Comparison of ENCODE assay signal across 8 mouse cellular contexts in the genomic region with DNA sequence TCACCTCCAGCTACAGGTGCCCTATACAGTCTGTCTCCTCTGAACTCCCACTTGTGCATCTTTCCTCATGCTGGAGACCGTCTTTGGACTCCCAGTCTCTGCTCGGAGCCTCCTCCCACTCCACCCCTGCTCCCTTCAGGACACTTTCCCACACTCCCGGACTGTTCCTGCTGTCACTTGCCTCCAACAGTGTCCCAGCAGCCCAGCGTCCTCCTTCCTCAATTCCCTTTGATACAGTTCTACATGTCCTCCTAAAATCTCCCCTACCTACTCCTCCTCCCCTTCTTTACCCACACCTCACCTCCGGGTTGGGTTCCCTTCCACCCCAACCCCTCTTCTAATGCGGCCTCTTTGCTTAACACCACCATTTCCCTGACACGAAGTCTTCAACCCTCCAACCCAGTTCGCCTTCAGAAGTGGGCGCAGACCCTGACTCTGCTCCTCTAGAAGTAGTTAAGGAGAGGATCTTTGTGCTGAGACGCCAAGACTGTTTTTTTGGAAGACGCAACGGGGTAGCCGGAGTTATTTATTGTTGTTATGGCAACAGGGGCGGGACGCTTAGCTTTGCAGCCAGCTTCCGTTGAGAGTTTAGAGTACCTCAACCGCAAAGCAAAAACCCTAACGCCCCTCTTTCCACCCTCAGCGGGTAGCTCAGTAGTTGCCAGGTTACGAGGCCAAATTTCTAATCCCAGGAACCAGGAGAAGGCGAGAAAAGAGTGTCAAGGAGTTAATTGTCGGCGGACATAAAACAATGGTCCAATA. TPM values are rescaled to one million over a fixed set of nuclear protein-coding genes. Genes with fewer than 3 reads are reported as not detected.
DNase-seq lines count a peak whose midpoint lies in the region; ATAC-seq and TF ChIP-seq lines count a peak whose summit lies in the region.

TSS of gene Lrrc23 (minus strand) at position 506 of the 762 bp plus-strand sequence.

- H3K9me3 ChIP-seq in heart, embryonic 16.5 days (replicated peaks; ENCODE audit: control insufficient read depth, low read length) = no peaks in the 10 kb centered on the region
- H3K9me3 ChIP-seq in stomach, postnatal 0 days (ENCODE audit: control insufficient read depth, low read length) = no peaks in the 10 kb centered on the region

- peak; percentile 37 for ATAC-seq in heart, embryonic 16.5 days (replicated peaks; ENCODE audit: extremely low read depth, insufficient read depth, low FRiP score)
- peak; percentile 86 for ATAC-seq in megakaryocyte progenitor cell, adult 5-6 weeks (replicated peaks; ENCODE audit: poor library complexity)
- ATAC-seq in stomach, postnatal 0 days (ENCODE audit: low FRiP score, low TSS enrichment) = peak; percentile 34

- H3K4me1 ChIP-seq in heart, embryonic 16.5 days (ENCODE audit: control insufficient read depth, insufficient read depth, low read length) = peaks cover 8% of the 10 kb centered on the region; the same call in 1 of the 2 replicates
- no peaks in the 10 kb centered on the region for H3K4me1 ChIP-seq in stomach, postnatal 0 days (replicated peaks; ENCODE audit: control insufficient read depth, insufficient read depth)

- no peak within 1 kb of the TSS for H3K27ac ChIP-seq in heart, embryonic 16.5 days (ENCODE audit: low read length)
- no peak within 1 kb of the TSS for H3K27ac ChIP-seq in stomach, postnatal 0 days (replicated peaks)

- peak within 1 kb of the TSS; percentile 7; the same call in 1 of the 2 replicates for H3K9ac ChIP-seq in heart, embryonic 16.5 days (ENCODE audit: low read length)
- H3K9ac ChIP-seq in stomach, postnatal 0 days (ENCODE audit: low read length) = peak within 1 kb of the TSS; percentile 45; the same call in 1 of the 2 replicates

- no peaks in the 10 kb centered on the region for H3K36me3 ChIP-seq in heart, embryonic 16.5 days (ENCODE audit: control insufficient read depth, insufficient read depth)
- no peaks in the 10 kb centered on the region for H3K36me3 ChIP-seq in stomach, postnatal 0 days (ENCODE audit: control insufficient read depth, insufficient read depth, low read length)

- DNase-seq in left cerebral cortex, postnatal 4 days = peak; percentile 39
- DNase-seq in left cerebral cortex, adult 8-10 months (ENCODE audit: low spot score in 2 of 2) = no peak
- peak; percentile 76 for DNase-seq in embryo, embryonic 10 days (ENCODE audit: low spot score)
- peak; percentile 52 to 57 for DNase-seq in kidney, postnatal 25 days
- DNase-seq in stomach, postnatal 0 days (ENCODE audit: low spot score) = no peak
- no peak for DNase-seq in right cerebral cortex, postnatal 14 days

- TF ChIP-seq CTCF in stomach, postnatal 0 days (IDR thresholded peaks at IDR 0.05; ENCODE audit: low read depth) = no peak

- H3K4me2 ChIP-seq in heart, embryonic 16.5 days (ENCODE audit: low read depth, low read length) = peak within 1 kb of the TSS; percentile 61
- H3K4me2 ChIP-seq in stomach, postnatal 0 days (replicated peaks; ENCODE audit: low read depth) = peak within 1 kb of the TSS; percentile 58

- H3K27me3 ChIP-seq in heart, embryonic 16.5 days (ENCODE audit: control insufficient read depth, insufficient read depth, low read length) = 0 out of 2 replicates have a peak, but pooled peaks cover 2% of the 10 kb centered on the region
- H3K27me3 ChIP-seq in stomach, postnatal 0 days (ENCODE audit: control insufficient read depth, insufficient read depth, low read length) = no peaks in the 10 kb centered on the region; the same call in 1 of the 2 replicates

- peak within 1 kb of the TSS; percentile 39 for H3K4me3 ChIP-seq in heart, embryonic 16.5 days (ENCODE audit: low read length)
- H3K4me3 ChIP-seq in stomach, postnatal 0 days (ENCODE audit: low read depth, low read length) = peak within 1 kb of the TSS; percentile 33

- TF ChIP-seq EP300 in stomach, postnatal 0 days (optimal IDR thresholded peaks at IDR 0.05) = no peak

- WGBS in heart, embryonic 16.5 days = 2% methylated on average over 23 of the region's 23 CpGs
- WGBS in stomach, postnatal 0 days = 2% methylated on average over 23 of the region's 23 CpGs

- intact Hi-C loops in left cerebral cortex, postnatal 4 days (cut with DNase I) = no loop called here

RNA-seq across cellular contexts. Expression of gene Lrrc23, which starts in this region (rescaled TPM):
- 1 to 10 TPM; 2.1 to 4.3 TPM for total RNA-seq in left cerebral cortex, postnatal 4 days (2021)
- total RNA-seq in left cerebral cortex, adult 8-10 months (2022) = 1 to 10 TPM; 2.3 to 3.4 (median 2.7) TPM
- 2.5 and 5.7 TPM in 2 replicates for polyA plus RNA-seq in heart, embryonic 16.5 days (2015; fragmentation: Nextera tagmentation; extraction: Ambion mirVana)
- not detected in 2 replicates for total RNA-seq in megakaryocyte progenitor cell, adult 5-6 weeks (2015)
- 0.17 TPM in 1 of 2 replicates, not detected in the other for total RNA-seq in megakaryocyte progenitor cell, adult 5-6 weeks (2017)
- 0.19 and 0.28 TPM in 2 replicates for polyA plus RNA-seq in stomach, postnatal 0 days (2015; fragmentation: Nextera tagmentation; extraction: Ambion mirVana)

Comparison
In these comparisons a context has a peak if more than half of its experiments do, and no peak if none do; other contexts are left out.
1. DNase-seq: peak in left cerebral cortex, postnatal 4 days (single experiment), embryo, embryonic 10 days (single experiment) and kidney, postnatal 25 days (2 of 2); none in left cerebral cortex, adult 8-10 months (0 of 2), stomach, postnatal 0 days (single experiment) and right cerebral cortex, postnatal 14 days (single experiment).
2. Peak in ATAC-seq in megakaryocyte progenitor cell, adult 5-6 weeks; RNA of the gene not detected or under 1 TPM.
3. Peak in ATAC-seq, H3K4me3 ChIP-seq, H3K9ac ChIP-seq and H3K4me2 ChIP-seq in stomach, postnatal 0 days; RNA of the gene not detected or under 1 TPM.
4. ATAC-seq: peak in every context shown above with its lines; median percentile 86 in megakaryocyte progenitor cell, adult 5-6 weeks; 37 in heart, embryonic 16.5 days; 34 in stomach, postnatal 0 days.